Mouse (Mus musculus) kidney, adult 2 months (tissue): ENCODE data around the gene Gm38100. TPM values are rescaled to one million over a fixed set of nuclear protein-coding genes. Genes with fewer than 3 reads are reported as not detected.

Source experiments
- DNase-seq: peaks from one replicate; pipeline ENCODE4 v3.0.0; 2021
- H3K27ac ChIP-seq: fragments of 200-500 bp; 2 replicates; pipeline ENCODE4 v1.5.1; 2012; ENCODE audit warnings: low read depth, low read length, control low read depth, inconsistent platforms; ENCODE audit not compliant: insufficient read depth
- H3K27me3 ChIP-seq: fragments of 200-500 bp; replicated peaks from 2 replicates; pipeline ENCODE4 v1.6.1; 2012; ENCODE audit warnings: mild to moderate bottlenecking, moderate library complexity, low read length, inconsistent platforms; ENCODE audit not compliant: control insufficient read depth, insufficient read depth
- H3K36me3 ChIP-seq: fragments of 200-500 bp; 2 replicates; pipeline ENCODE4 v1.6.1; 2012; ENCODE audit warnings: mild to moderate bottlenecking, moderate library complexity, low read length, inconsistent platforms; ENCODE audit not compliant: control insufficient read depth, insufficient read depth
- H3K4me1 ChIP-seq: fragments of 200-500 bp; 2 replicates; pipeline ENCODE4 v1.6.1; 2011; ENCODE audit warnings: low read length; ENCODE audit not compliant: control insufficient read depth, insufficient read depth
- H3K4me3 ChIP-seq: fragments of 200-500 bp; 2 replicates; pipeline ENCODE4 v1.5.1; 2011; ENCODE audit warnings: mild to moderate bottlenecking, low read depth, low read length, control low read depth; ENCODE audit not compliant: insufficient read depth
- CTCF ChIP-seq: fragments of 200-500 bp; conservative IDR thresholded peaks from 2 replicates; pipeline ENCODE4 v1.5.1; 2011; ENCODE audit warnings: low read depth, mild to moderate bottlenecking, control low read depth, low read length, moderate library complexity, mixed read lengths; ENCODE audit not compliant: insufficient read depth, insufficient read length
- POLR2A ChIP-seq: fragments of 200-500 bp; IDR thresholded peaks from one replicate; pipeline ENCODE4 v1.6.1; 2011; ENCODE audit warnings: low read depth, low read length, control low read depth
- WGBS: fragments of 180-500 bp; shearing (Covaris S2); methylation state at CpG from one replicate; pipeline ENCODE4 v1.1.7; 2018; 5-methylcytosine and 5-hydroxymethylcytosine counted together
- polyA plus RNA-seq: library from polyadenylated mRNA; depleted of rRNA; stranded (reverse); fragments of >200 nt; gene quantifications from 2 replicates; pipeline ENCODE4 v1.2.3, GENCODE M21; 2012

The Gm38100 gene
- polyA plus RNA-seq, 1 experiment, result not detected

DNA sequence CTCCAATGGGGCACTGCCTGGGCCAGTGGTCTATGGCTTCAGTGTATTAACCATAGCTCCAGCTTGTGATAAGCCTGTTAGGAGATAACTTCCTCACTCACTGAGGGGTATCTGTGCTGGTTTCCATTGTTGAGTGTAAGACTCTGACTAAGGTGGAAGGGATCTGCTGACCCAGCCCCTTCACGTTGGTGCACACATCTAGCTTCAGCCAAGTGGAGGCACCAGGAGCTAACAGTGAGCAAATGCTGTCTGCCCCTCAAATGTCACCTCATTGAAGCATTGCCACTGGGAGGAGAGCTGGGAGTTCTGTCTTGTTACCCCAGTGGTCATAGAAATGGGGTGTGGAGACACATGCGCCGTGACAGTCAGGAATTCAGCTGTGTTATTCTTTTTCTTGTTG is 18.6 kb downstream of the Gm38100 start:
- DNase-seq, result no peak
- Histone ChIP-seq H3K4me3 (no peak overlapping the region), H3K27ac (no peak overlapping the region), H3K36me3 (no peaks in the 10 kb centered on the region), H3K4me1 (0 out of 2 replicates have a peak, but pooled peaks cover 2% of the 10 kb centered on the region), H3K27me3 (no peaks in the 10 kb centered on the region)
- WGBS, result 84% methylated on average over 3 of the region's 3 CpGs
- TF ChIP-seq POLR2A (no peak), CTCF (no peak)

GRCm38 (mm10) chr1:175943168-175943567 is 23.0 kb downstream of the Gm38100 start:
- Histone ChIP-seq H3K27me3 (no peaks in the 10 kb centered on the region), H3K27ac (no peak overlapping the region), H3K4me1 (no peaks in the 10 kb centered on the region), H3K36me3 (no peaks in the 10 kb centered on the region), H3K4me3 (no peak overlapping the region)
- TF ChIP-seq POLR2A, result no peak
- no peak for TF ChIP-seq CTCF
- WGBS, result 95% methylated on average over 7 of the region's 7 CpGs
- no peak for DNase-seq

DNA sequence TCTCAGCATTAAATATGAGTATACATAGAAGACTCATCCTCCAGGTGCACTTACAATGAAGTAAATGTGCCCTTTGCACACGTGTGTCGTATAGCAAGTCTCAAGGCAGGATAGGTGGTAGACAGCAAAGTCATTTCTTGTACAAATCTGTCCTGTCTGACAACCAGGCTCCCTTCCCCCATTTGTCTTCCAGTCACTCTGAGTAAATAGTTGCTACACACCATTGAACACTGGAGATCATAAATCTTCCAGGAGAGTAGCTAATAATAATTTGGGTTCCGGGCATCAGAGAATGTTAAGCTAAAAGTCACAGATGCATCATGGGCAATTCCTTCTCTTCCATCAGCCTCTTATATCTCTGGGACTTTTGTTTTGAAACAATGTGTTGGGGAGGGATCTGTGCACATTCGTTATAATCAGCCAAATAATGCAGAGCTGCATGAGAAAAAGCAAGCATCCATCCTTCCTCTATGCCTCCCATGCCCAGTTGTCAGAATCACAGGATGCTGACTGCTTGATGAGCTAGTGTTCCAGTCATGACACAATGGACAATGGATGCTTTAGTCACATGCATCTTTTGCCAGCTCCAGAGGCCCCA is 26.7 kb downstream of the Gm38100 start:
- Histone ChIP-seq H3K4me1 (no peaks in the 10 kb centered on the region), H3K36me3 (no peaks in the 10 kb centered on the region), H3K27ac (no peak overlapping the region), H3K4me3 (no peak overlapping the region), H3K27me3 (no peaks in the 10 kb centered on the region)
- 17% methylated on average over 4 of the region's 4 CpGs for WGBS
- TF ChIP-seq CTCF (no peak), POLR2A (no peak)
- DNase-seq, result no peak

DNA sequence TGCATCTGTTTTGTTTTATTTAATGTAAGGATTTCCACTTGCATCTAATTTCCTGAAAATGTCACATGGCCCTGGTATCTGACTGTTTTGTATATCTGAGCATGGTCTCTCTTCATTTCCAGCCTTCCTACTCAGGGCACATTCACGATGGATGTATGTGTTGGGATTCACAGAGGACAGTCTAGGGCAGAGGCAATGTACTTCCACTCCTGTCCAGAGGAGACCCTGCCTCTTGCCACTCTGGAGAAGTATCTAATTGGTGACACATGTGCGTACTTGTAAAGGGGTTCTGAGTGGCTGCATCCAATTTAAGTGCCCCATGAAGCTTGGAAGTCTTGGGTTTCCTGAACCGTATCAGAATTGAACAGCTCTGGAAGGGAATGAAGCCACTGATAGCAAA is 30.3 kb downstream of the Gm38100 start:
- WGBS, result 57% methylated on average over 3 of the region's 3 CpGs
- TF ChIP-seq POLR2A, result no peak
- TF ChIP-seq CTCF, result no peak
- Histone ChIP-seq H3K27ac (no peak overlapping the region), H3K36me3 (no peaks in the 10 kb centered on the region), H3K27me3 (no peaks in the 10 kb centered on the region), H3K4me1 (no peaks in the 10 kb centered on the region), H3K4me3 (no peak overlapping the region)
- no peak for DNase-seq

DNA sequence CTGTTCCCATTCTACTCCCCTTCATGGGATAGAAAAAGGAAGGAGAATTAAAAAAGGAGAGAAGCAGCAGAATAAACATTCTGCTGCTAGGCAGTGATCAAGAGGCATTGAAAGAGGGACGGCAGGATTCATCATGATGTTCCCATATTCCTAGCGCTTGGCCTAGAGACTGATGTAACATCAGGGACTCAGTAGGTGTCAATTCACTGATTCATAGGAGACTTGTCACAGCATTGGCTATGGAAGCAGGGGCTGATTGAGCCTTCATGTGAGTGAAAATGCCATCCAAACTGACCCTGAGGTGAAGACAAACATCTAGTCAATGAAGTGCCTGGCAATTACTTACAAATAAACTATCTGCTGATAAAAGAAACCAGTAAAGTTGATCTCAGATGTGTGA is 30.7 kb downstream of the Gm38100 start:
- H3K27me3 ChIP-seq, result no peaks in the 10 kb centered on the region
- no peak overlapping the region for H3K27ac ChIP-seq
- no peaks in the 10 kb centered on the region for H3K36me3 ChIP-seq
- H3K4me1 ChIP-seq, result no peaks in the 10 kb centered on the region
- TF ChIP-seq POLR2A, result no peak
- TF ChIP-seq CTCF, result no peak
- 85% methylated on average over 2 of the region's 2 CpGs for WGBS
- H3K4me3 ChIP-seq, result no peak overlapping the region
- no peak for DNase-seq

DNA sequence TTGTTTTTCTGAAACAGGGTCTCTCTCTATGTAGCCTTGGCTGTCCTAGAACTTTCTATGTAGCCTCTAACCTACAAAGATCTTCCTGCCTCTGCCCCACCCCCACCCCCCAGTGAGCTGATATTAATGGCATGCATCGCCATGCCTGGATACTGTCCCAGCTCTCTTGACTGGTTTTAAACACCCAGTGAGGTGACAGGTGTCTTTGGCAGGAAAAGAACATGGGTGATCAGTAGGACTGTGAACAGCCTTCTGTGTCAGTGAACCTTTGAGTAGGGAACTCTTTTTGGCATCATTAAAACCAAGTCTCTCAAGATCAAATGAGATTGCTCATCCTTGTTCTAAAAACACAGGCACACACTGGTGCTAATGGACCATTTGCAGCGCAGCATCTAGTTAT is 41.7 kb downstream of the Gm38100 start:
- DNase-seq, result no peak
- Histone ChIP-seq H3K27ac (no peak overlapping the region), H3K27me3 (no peaks in the 10 kb centered on the region), H3K36me3 (no peaks in the 10 kb centered on the region), H3K4me1 (no peaks in the 10 kb centered on the region), H3K4me3 (no peak overlapping the region)
- TF ChIP-seq POLR2A, result no peak
- no peak for TF ChIP-seq CTCF
- WGBS, result 88% methylated on average over 2 of the region's 2 CpGs

DNA sequence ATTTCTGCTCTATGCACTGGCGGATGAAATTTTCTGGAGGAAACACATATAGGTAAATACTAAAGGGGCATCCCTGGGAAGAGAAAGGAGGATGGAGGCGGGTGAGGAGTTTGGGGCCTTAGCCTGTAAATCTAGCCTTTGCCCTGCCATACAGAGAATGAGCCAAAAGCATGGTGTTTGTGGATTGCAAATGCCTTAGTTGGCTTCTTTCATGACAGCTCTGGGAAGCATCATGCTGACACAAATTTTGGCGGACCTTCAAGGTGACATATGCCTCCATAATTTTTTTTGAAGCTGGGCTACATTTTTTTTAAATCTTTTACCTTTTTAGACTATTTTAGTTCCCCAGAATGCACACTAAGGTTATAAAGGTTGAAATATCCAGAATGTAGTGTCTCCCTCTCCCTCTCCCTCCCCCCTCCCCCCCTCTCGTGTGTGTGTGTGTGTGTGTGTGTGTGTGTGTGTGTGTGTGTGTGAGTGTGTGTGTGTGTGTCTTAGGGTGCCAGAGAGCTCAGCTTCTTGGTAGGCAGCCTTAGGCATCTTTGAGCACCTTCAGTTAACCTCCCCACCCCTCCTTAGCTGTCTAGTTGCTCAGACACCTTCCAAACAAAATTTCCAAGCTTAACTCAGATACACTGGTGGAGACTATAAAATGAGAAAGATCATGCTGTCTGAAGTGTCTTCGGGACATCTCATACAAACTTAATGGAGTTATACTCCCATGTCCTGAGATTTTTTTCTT is 47.0 kb downstream of the Gm38100 start:
- Histone ChIP-seq H3K4me3 (no peak overlapping the region), H3K27ac (no peak overlapping the region), H3K4me1 (no peaks in the 10 kb centered on the region), H3K36me3 (no peaks in the 10 kb centered on the region), H3K27me3 (no peaks in the 10 kb centered on the region)
- 92% methylated on average over 5 of the region's 5 CpGs for WGBS
- DNase-seq, result no peak
- no peak for TF ChIP-seq POLR2A
- no peak for TF ChIP-seq CTCF
